Mouse (Mus musculus) mature B cell (primary cell): ENCODE results near the gene Stac3.

Experiments used
- in situ Hi-C: fragments of 300-500 bp; cut with MboI; formaldehyde crosslinking; loops from 2 replicates; pipeline ENCODE4 v1.14.3; 2019

The Stac3 gene

GRCm38 (mm10) chr10:127522088-127522581 is 20.6 kb downstream of the Stac3 start, which contains the start of gene Shmt2:
Gene Shmt2 (minus strand): TSS chr10:127522444.
- in situ Hi-C loops = no loop called here

GRCm38 (mm10) chr10:127524646-127525255 is 23.3 kb downstream of the Stac3 start:
- in situ Hi-C loops = no loop called here

- in situ Hi-C loops = no loop called here
Measured at GRCm38 (mm10) chr10:127526048-127526447, 24.6 kb downstream of the Stac3 start.

GRCm38 (mm10) chr10:127526681-127527080 is 25.2 kb downstream of the Stac3 start:
- in situ Hi-C loops = no loop called here

GRCm38 (mm10) chr10:127527481-127527880 is 26.0 kb downstream of the Stac3 start:
- in situ Hi-C loops = no loop called here

- in situ Hi-C loops = no loop called here
Measured at GRCm38 (mm10) chr10:127530945-127531344, 29.5 kb downstream of the Stac3 start.

- in situ Hi-C loops = no loop called here
Measured at GRCm38 (mm10) chr10:127531548-127531947, 30.1 kb downstream of the Stac3 start.

- in situ Hi-C loops = no loop called here
Measured at GRCm38 (mm10) chr10:127534036-127534928, 32.8 kb downstream of the Stac3 start, which contains the start of gene Nxph4. Gene Nxph4 (minus strand): TSS chr10:127534559.

- in situ Hi-C loops = no loop called here
Measured at GRCm38 (mm10) chr10:127534929-127535384, 33.5 kb downstream of the Stac3 start.

- in situ Hi-C loops = no loop called here
Measured at GRCm38 (mm10) chr10:127536586-127537314, 35.3 kb downstream of the Stac3 start.

- in situ Hi-C loops = no loop called here
Measured at GRCm38 (mm10) chr10:127537854-127538583, 36.5 kb downstream of the Stac3 start.

- in situ Hi-C loops = loop anchor here (5.0 kb wide), 1 partner anchor 34 kb away; no protein-coding TSS in a partner anchor
Measured at GRCm38 (mm10) chr10:127541510-127541909, 40.0 kb downstream of the Stac3 start.

GRCm38 (mm10) chr10:127542084-127542483 is 40.6 kb downstream of the Stac3 start:
- in situ Hi-C loops = loop anchor here (5.0 kb wide), 1 partner anchor 35 kb away; no protein-coding TSS in a partner anchor

- in situ Hi-C loops = loop anchor here (5.0 kb wide), 1 partner anchor 35 kb away; no protein-coding TSS in a partner anchor
Measured at GRCm38 (mm10) chr10:127542720-127543119, 41.2 kb downstream of the Stac3 start.

- in situ Hi-C loops = loop anchor here (5.0 kb wide), 1 partner anchor 37 kb away; no protein-coding TSS in a partner anchor
Measured at GRCm38 (mm10) chr10:127543916-127544315, 42.4 kb downstream of the Stac3 start.

- in situ Hi-C loops = loop anchor here (5.0 kb wide), 1 partner anchor 37 kb away; no protein-coding TSS in a partner anchor
Measured at GRCm38 (mm10) chr10:127544375-127544774, 42.9 kb downstream of the Stac3 start.

- in situ Hi-C loops = no loop called here
Measured at GRCm38 (mm10) chr10:127546505-127546904, 45.0 kb downstream of the Stac3 start.

- in situ Hi-C loops = no loop called here
Measured at GRCm38 (mm10) chr10:127548236-127548635, 46.8 kb downstream of the Stac3 start.

GRCm38 (mm10) chr10:127549892-127550291 is 48.4 kb downstream of the Stac3 start:
- in situ Hi-C loops = no loop called here

GRCm38 (mm10) chr10:127555703-127556102 is 54.2 kb downstream of the Stac3 start:
- in situ Hi-C loops = no loop called here

- in situ Hi-C loops = no loop called here
Measured at GRCm38 (mm10) chr10:127557397-127557796, 55.9 kb downstream of the Stac3 start.
